Mouse (Mus musculus) limb, embryonic 14.5 days (tissue): ENCODE measurements around the gene Brd3. TPM values are rescaled to one million over a fixed set of nuclear protein-coding genes. Genes with fewer than 3 reads are reported as not detected.
"Not testable (repeated sequence)": the region's sequence is repeated elsewhere in the genome, so short reads cannot be mapped to it uniquely, and the experiment has no call there.

Experiments used
- ATAC-seq: fragments of 200-750 bp; cut with Nextera tagmentation; 2 replicates; pipeline ENCODE4 v1.8.0; 2017; ENCODE audit warnings: low read depth, moderate number of reproducible peaks, moderate TSS enrichment; ENCODE audit not compliant: low FRiP score
- DNase-seq: peaks from one replicate; pipeline ENCODE4 v3.0.0-alpha.2; 2015; ENCODE audit warnings: low spot score
- H3K27ac ChIP-seq: fragments of 300-500 bp; sonication (generic); replicated peaks from 2 replicates; pipeline ENCODE4 v1.5.1; 2014; ENCODE audit warnings: low read depth, mild to moderate bottlenecking, low read length, moderate library complexity, mixed read lengths
- H3K27me3 ChIP-seq: fragments of 300-500 bp; sonication (generic); 2 replicates; pipeline ENCODE4 v1.6.1; 2014; ENCODE audit warnings: low read length, mixed read lengths; ENCODE audit not compliant: control insufficient read depth, insufficient read depth
- H3K36me3 ChIP-seq: fragments of 300-500 bp; sonication (generic); 2 replicates; pipeline ENCODE4 v1.6.1; 2014; ENCODE audit warnings: mild to moderate bottlenecking, low read length, moderate library complexity, mixed read lengths; ENCODE audit not compliant: control insufficient read depth, insufficient read depth
- H3K4me1 ChIP-seq: fragments of 300-500 bp; sonication (generic); 2 replicates; pipeline ENCODE4 v1.6.1; 2014; ENCODE audit warnings: antibody characterized with exemption, low read length, mixed read lengths; ENCODE audit not compliant: control insufficient read depth, insufficient read depth
- H3K4me2 ChIP-seq: fragments of 300-500 bp; sonication (generic); replicated peaks from 2 replicates; pipeline ENCODE4 v1.6.1; 2014; ENCODE audit warnings: low read depth, mild to moderate bottlenecking, low read length, moderate library complexity; ENCODE audit not compliant: severe bottlenecking
- H3K4me3 ChIP-seq: fragments of 300-500 bp; sonication (generic); replicated peaks from 2 replicates; pipeline ENCODE4 v1.5.1; 2014; ENCODE audit warnings: low read length
- H3K9ac ChIP-seq: fragments of 300-500 bp; sonication (generic); 2 replicates; pipeline ENCODE4 v1.6.1; 2014; ENCODE audit warnings: mild to moderate bottlenecking, low read depth, low read length, moderate library complexity; ENCODE audit not compliant: severe bottlenecking
- H3K9me3 ChIP-seq: fragments of 300-500 bp; sonication (generic); 2 replicates; pipeline ENCODE4 v1.6.1; 2016; ENCODE audit warnings: low read length; ENCODE audit not compliant: control insufficient read depth
- POLR2A ChIP-seq: fragments of 200-500 bp; IDR thresholded peaks from 2 replicates; pipeline ENCODE4 v1.8.0; 2012; ENCODE audit warnings: inconsistent platforms, mild to moderate bottlenecking, moderate library complexity, borderline replicate concordance; ENCODE audit not compliant: insufficient read depth, insufficient read length; ENCODE audit errors: extremely low read depth
- WGBS: fragments of 180-500 bp; shearing (Covaris S2); extraction: QIAGEN DNeasy Blood & Tissue Kit; methylation state at CpG from one replicate; pipeline ENCODE4 v1.1.7; 2014; 5-methylcytosine and 5-hydroxymethylcytosine counted together
- polyA plus RNA-seq, 2 experiments: library from polyadenylated mRNA; depleted of rRNA in 1 of 2; stranded (reverse) in 1 of 2; unstranded in 1 of 2; fragments of >200 nt; fragmentation: Nextera tagmentation in 1 of 2; extraction: Ambion mirVana in 1 of 2; gene quantifications; 2 replicates each; pipeline versions ENCODE4 v1.2.1 to v1.2.3; 2012 to 2014

The Brd3 gene
- polyA plus RNA-seq, 2 experiments: 75.5 to 155 TPM

GRCm38 (mm10) chr2:27540515-27540836 is 33.0 kb upstream of the Brd3 start:
- Histone ChIP-seq H3K9me3 (no peaks in the 10 kb centered on the region), H3K9ac (peak overlapping the region; percentile 64), H3K4me3 (peak overlapping the region; percentile 47), H3K4me1 (peaks cover 9% of the 10 kb centered on the region), H3K27me3 (no peaks in the 10 kb centered on the region), H3K4me2 (peak overlapping the region; percentile 63), H3K27ac (peak overlapping the region; percentile 87), H3K36me3 (peaks cover 10% of the 10 kb centered on the region)
- DNase-seq (no peak), ATAC-seq (0 out of 2 replicates have a peak, but pooled peaks have one; percentile 1)
- no peak for TF ChIP-seq POLR2A
- WGBS: 23% methylated on average over 10 of the region's 10 CpGs

DNA sequence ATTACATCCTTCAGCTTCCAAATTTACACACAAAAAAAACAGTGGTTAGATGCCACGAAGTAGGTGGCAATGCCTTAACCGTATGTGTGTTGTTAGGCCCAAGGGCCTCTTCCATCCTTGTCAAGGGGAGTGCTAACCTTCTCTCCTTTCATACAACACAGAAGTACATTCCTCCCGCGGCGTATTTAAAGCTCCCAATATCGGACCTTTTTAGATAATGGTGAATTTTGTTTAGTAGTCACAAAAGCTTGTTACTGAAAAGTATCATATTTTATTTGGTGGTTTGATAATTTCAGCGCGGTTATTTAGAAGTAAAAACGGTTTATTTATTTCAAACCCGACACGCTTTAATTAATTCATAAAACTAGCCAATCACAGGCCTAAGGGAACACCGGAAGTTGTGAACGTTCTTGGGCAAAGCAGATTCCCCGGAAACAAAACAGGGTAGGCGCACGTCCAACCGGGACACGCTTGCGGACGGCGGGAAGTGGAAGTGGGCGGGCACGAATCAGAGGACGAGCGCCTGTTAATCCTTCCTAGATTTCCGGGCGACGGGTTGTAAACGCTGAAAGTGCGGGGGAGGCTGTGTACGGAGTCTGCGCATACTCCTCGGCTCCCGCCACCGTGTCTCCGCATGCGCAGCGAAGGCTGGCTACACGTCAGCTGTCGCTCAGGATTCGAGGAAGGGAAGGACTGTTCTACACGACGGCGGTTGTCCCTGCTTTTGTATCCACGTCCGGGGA is 32.5 kb upstream of the Brd3 start:
- peaks cover 16% of the 10 kb centered on the region for H3K36me3 ChIP-seq
- peak; percentile 36; the same call in 1 of the 2 replicates for TF ChIP-seq POLR2A

GRCm38 (mm10) chr2:27539336-27539735 is 31.9 kb upstream of the Brd3 start:
- WGBS: 14% methylated on average over 5 of the region's 5 CpGs
- H3K4me1 ChIP-seq: peaks cover 9% of the 10 kb centered on the region
- H3K27ac ChIP-seq: peak overlapping the region; percentile 46
- no peaks in the 10 kb centered on the region for H3K27me3 ChIP-seq
- DNase-seq: peak; percentile 28
- TF ChIP-seq POLR2A: no peak
- peaks cover 22% of the 10 kb centered on the region for H3K36me3 ChIP-seq
- peak overlapping the region; percentile 47 for H3K4me3 ChIP-seq
- ATAC-seq: no peak
- H3K9ac ChIP-seq: 0 out of 2 replicates have a peak overlapping the region, but pooled peaks have one; percentile 4
- no peaks in the 10 kb centered on the region for H3K9me3 ChIP-seq
- peak overlapping the region; percentile 63 for H3K4me2 ChIP-seq

More for the DNA sequence above, 32.5 kb upstream of the Brd3 start:
- Histone ChIP-seq H3K4me2 (peak overlapping the region; percentile 63), H3K27ac (peak overlapping the region; percentile 87), H3K4me1 (peaks cover 9% of the 10 kb centered on the region), H3K4me3 (peak overlapping the region; percentile 47), H3K9me3 (no peaks in the 10 kb centered on the region), H3K9ac (peak overlapping the region; percentile 64), H3K27me3 (no peaks in the 10 kb centered on the region)
- WGBS: under 1% methylated on average over 46 of the region's 46 CpGs
- peak; percentile 97 for ATAC-seq
- DNase-seq: peak; percentile 98

DNA sequence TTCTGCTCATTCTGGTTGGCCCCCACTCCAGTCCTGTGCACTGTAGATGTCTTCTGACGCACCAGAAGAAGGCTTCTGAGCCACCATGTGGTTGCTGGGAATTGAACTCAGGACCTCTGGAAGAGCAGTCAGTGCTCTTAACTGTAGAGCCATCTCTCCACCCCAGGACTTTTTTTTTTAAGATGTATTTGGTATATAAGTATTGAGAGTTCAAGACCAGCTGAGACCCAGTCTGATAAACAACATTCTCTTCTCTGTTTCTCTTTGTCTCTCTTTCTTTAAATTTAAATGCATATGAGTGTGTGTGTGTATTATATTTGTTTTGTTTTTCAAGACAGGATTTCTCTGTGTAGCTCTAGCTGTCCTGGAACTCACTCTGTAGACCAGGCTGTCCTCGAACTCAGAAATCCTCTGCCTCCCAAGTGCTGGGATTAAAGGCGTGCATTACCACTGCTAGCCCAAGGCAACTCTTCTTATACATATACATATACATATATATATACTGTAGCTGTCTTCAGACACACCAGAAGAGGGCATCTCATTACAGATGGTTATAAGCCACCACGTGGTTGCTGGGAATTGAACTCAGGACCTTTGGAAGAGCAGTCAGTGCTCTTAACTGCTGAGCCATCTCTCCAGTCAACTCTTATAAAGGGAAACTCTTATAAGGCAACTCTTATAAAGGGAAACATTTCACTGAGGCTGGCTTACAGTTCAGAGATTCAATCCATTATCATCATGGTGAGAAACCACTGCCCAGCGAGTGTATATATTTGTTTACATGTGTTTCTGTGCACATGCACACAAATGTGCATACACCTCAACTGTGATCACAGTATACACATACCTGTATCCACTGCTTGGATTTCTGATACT is 31.2 kb upstream of the Brd3 start:
- not testable (repeated sequence) for H3K9me3 ChIP-seq, ATAC-seq, H3K4me1 ChIP-seq, H3K27me3 ChIP-seq, DNase-seq
- 0 out of 2 replicates have a peak overlapping the region, but pooled peaks have one; percentile 4 for H3K9ac ChIP-seq
- peaks cover 28% of the 10 kb centered on the region for H3K36me3 ChIP-seq
- 64% methylated on average over 5 of the region's 5 CpGs for WGBS
- peak overlapping the region; percentile 63 for H3K4me2 ChIP-seq
- peak overlapping the region; percentile 46 for H3K27ac ChIP-seq
- H3K4me3 ChIP-seq: 0 out of 2 replicates have a peak overlapping the region, but pooled peaks have one; percentile 47

DNA sequence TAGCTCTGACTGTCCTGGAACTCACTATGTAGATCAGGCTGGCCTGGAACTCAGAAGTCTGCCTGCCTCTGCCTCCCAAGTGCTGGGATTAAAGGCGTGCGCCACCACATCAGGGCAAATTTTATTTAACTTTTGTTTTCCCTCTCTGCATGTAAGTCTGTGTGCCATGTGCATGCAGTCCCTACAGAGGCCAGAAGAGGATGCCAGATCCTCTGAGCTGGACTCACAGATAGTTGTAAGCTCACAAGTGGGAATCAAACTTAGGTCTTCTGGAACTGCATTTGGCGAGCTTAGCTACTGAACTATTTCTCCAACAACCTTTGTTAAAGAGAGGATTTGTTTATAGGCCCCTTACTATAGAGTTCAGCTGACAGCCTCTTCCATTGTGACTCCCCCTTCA is 10.8 kb upstream of the Brd3 start:
- Histone ChIP-seq H3K4me2 (no peak overlapping the region), H3K4me1 (peaks cover 17% of the 10 kb centered on the region), H3K27ac (no peak overlapping the region), H3K4me3 (no peak overlapping the region), H3K9me3 (no peaks in the 10 kb centered on the region), H3K27me3 (no peaks in the 10 kb centered on the region), H3K36me3 (peaks cover 46% of the 10 kb centered on the region), H3K9ac (no peak overlapping the region)
- ATAC-seq: no peak
- DNase-seq: no peak
- 94% methylated on average over 3 of the region's 3 CpGs for WGBS
- TF ChIP-seq POLR2A: no peak
